Mouse (Mus musculus): ENCODE results near the gene Cabp1. TPM values are rescaled to one million over a fixed set of nuclear protein-coding genes. Genes with fewer than 3 reads are reported as not detected.
A peak's percentile ranks its signal among the peaks of the same experiment; 100 is the strongest.

The Cabp1 gene
- polyA plus RNA-seq, 1 experiment from 2014 or later, result 1.1 TPM

DNA sequence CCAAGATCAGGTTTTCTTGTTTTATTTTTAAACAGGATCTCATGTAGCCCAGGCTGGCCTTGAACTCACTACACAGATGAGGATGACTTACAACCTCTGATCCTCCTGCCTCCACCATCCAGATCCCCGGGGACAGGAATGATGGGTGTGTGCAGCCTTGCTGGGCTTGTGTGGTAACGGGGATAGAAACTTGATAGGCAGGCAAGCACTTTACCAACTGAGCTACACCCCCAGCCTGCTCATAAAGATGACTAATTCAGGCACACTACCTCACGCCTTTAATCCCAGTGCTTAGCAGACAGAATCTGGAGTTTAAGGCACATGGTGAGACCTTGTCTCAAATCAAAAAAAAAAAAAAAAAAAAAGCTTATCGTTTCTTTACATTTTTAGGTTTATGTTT is 18.7 kb upstream of the Cabp1 start:
- 63% methylated on average over 4 of the region's 4 CpGs for WGBS
- no peak overlapping the region for H3K9ac ChIP-seq (ENCODE audit: low read length)
- H3K9me3 ChIP-seq (ENCODE audit: control insufficient read depth, low read length), result no peaks in the 10 kb centered on the region
- H3K27me3 ChIP-seq (ENCODE audit: control insufficient read depth, insufficient read depth, low read length), result peaks cover 6% of the 10 kb centered on the region
- H3K4me1 ChIP-seq (ENCODE audit: control insufficient read depth, insufficient read depth, low read length), result no peaks in the 10 kb centered on the region; the same call in 1 of the 2 replicates
- no peak overlapping the region for H3K4me2 ChIP-seq
- H3K27ac ChIP-seq (ENCODE audit: low read depth, low read length), result no peak overlapping the region
- H3K4me3 ChIP-seq (ENCODE audit: low read depth, low read length), result no peak overlapping the region
- ATAC-seq (ENCODE audit: low FRiP score), result no peak
- no peaks in the 10 kb centered on the region for H3K36me3 ChIP-seq (ENCODE audit: control insufficient read depth, insufficient read depth, low read length)
- no peak for DNase-seq (ENCODE audit: low spot score, missing footprints)

GRCm38 (mm10) chr5:115212451-115212850 is 18.3 kb upstream of the Cabp1 start:
- WGBS, result 83% methylated on average over 9 of the region's 9 CpGs
- no peak for DNase-seq (ENCODE audit: low spot score, missing footprints)
- ATAC-seq (ENCODE audit: low FRiP score), result no peak
- Histone ChIP-seq H3K4me1 (ENCODE audit: control insufficient read depth, insufficient read depth, low read length) (no peaks in the 10 kb centered on the region; the same call in 1 of the 2 replicates), H3K9ac (ENCODE audit: low read length) (no peak overlapping the region), H3K27me3 (ENCODE audit: control insufficient read depth, insufficient read depth, low read length) (peaks cover 6% of the 10 kb centered on the region), H3K27ac (ENCODE audit: low read depth, low read length) (no peak overlapping the region), H3K36me3 (ENCODE audit: control insufficient read depth, insufficient read depth, low read length) (no peaks in the 10 kb centered on the region), H3K9me3 (ENCODE audit: control insufficient read depth, low read length) (no peaks in the 10 kb centered on the region), H3K4me2 (no peak overlapping the region), H3K4me3 (ENCODE audit: low read depth, low read length) (no peak overlapping the region)

DNA sequence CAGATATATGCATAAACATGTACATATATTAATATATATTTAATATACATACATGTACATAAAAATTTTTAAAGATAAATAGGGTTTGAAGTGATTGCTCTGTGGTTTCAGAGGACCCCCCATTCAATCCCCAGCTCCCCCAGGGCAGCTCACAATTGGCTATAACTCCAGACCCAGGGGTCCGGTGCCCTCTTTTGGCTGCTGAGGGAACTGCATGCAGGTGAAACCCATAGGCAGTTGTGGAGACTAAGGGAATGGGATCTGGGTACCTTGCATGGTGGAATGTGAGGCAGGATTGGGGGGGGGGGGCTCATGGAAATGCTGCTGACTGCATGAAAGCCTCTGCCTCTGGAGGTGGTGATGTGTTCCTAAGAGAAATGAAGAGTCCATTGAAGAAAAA is 16.2 kb upstream of the Cabp1 start:
- no peak overlapping the region for H3K4me2 ChIP-seq
- H3K27me3 ChIP-seq (ENCODE audit: control insufficient read depth, insufficient read depth, low read length), result peaks cover 4% of the 10 kb centered on the region
- no peaks in the 10 kb centered on the region for H3K36me3 ChIP-seq (ENCODE audit: control insufficient read depth, insufficient read depth, low read length)
- no peak for ATAC-seq (ENCODE audit: low FRiP score)
- no peak overlapping the region for H3K27ac ChIP-seq (ENCODE audit: low read depth, low read length)
- H3K9ac ChIP-seq (ENCODE audit: low read length), result no peak overlapping the region
- H3K9me3 ChIP-seq (ENCODE audit: control insufficient read depth, low read length), result no peaks in the 10 kb centered on the region
- WGBS, result 0% methylated on average over 1 of the region's 1 CpGs
- no peak overlapping the region for H3K4me3 ChIP-seq (ENCODE audit: low read depth, low read length)
- H3K4me1 ChIP-seq (ENCODE audit: control insufficient read depth, insufficient read depth, low read length), result no peaks in the 10 kb centered on the region; the same call in 1 of the 2 replicates
- DNase-seq (ENCODE audit: low spot score, missing footprints), result peak; percentile 93

DNA sequence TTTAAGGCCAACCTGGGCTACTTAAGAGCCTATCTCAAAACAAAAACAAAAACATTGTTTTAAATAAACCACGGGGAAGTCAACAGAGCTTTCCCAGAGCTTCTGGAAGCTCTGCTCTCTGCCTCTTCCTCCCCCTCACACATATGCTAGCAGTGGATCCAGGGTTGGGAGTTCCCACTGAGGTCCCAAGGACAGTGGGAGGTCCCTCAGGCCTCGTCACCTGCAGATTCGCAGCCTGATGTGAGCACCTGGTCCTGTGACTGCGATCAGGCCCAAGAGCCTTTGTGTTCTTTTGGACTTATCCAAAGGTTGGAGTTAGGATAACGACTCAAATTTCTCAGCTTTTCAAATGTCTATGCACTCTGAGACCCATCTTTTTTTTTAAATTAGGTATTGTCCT is 14.4 kb upstream of the Cabp1 start:
- Histone ChIP-seq H3K9ac (ENCODE audit: low read length) (no peak overlapping the region), H3K4me2 (no peak overlapping the region), H3K9me3 (ENCODE audit: control insufficient read depth, low read length) (no peaks in the 10 kb centered on the region), H3K36me3 (ENCODE audit: control insufficient read depth, insufficient read depth, low read length) (no peaks in the 10 kb centered on the region), H3K4me1 (ENCODE audit: control insufficient read depth, insufficient read depth, low read length) (peaks cover 10% of the 10 kb centered on the region), H3K27me3 (ENCODE audit: control insufficient read depth, insufficient read depth, low read length) (no peaks in the 10 kb centered on the region), H3K4me3 (ENCODE audit: low read depth, low read length) (no peak overlapping the region), H3K27ac (ENCODE audit: low read depth, low read length) (no peak overlapping the region)
- ATAC-seq (ENCODE audit: low FRiP score) (no peak), DNase-seq (ENCODE audit: low spot score, missing footprints) (no peak)
- WGBS, result 71% methylated on average over 5 of the region's 5 CpGs

GRCm38 (mm10) chr5:115207892-115208291 is 13.7 kb upstream of the Cabp1 start:
- no peak for ATAC-seq (ENCODE audit: low FRiP score)
- Histone ChIP-seq H3K36me3 (ENCODE audit: control insufficient read depth, insufficient read depth, low read length) (no peaks in the 10 kb centered on the region), H3K4me1 (ENCODE audit: control insufficient read depth, insufficient read depth, low read length) (peaks cover 10% of the 10 kb centered on the region), H3K9ac (ENCODE audit: low read length) (no peak overlapping the region), H3K27me3 (ENCODE audit: control insufficient read depth, insufficient read depth, low read length) (no peaks in the 10 kb centered on the region), H3K4me2 (no peak overlapping the region), H3K4me3 (ENCODE audit: low read depth, low read length) (no peak overlapping the region), H3K27ac (ENCODE audit: low read depth, low read length) (no peak overlapping the region), H3K9me3 (ENCODE audit: control insufficient read depth, low read length) (no peaks in the 10 kb centered on the region)
- 10% methylated on average over 13 of the region's 16 CpGs for WGBS
- no peak for DNase-seq (ENCODE audit: low spot score, missing footprints)

GRCm38 (mm10) chr5:115207244-115207643 is 13.1 kb upstream of the Cabp1 start:
- WGBS, result 57% methylated on average over 5 of the region's 5 CpGs
- Histone ChIP-seq H3K4me3 (ENCODE audit: low read depth, low read length) (no peak overlapping the region), H3K27me3 (ENCODE audit: control insufficient read depth, insufficient read depth, low read length) (no peaks in the 10 kb centered on the region), H3K36me3 (ENCODE audit: control insufficient read depth, insufficient read depth, low read length) (no peaks in the 10 kb centered on the region), H3K9me3 (ENCODE audit: control insufficient read depth, low read length) (no peaks in the 10 kb centered on the region), H3K4me1 (ENCODE audit: control insufficient read depth, insufficient read depth, low read length) (peaks cover 10% of the 10 kb centered on the region), H3K9ac (ENCODE audit: low read length) (no peak overlapping the region), H3K4me2 (no peak overlapping the region), H3K27ac (ENCODE audit: low read depth, low read length) (no peak overlapping the region)
- ATAC-seq (ENCODE audit: low FRiP score), result no peak
- no peak for DNase-seq (ENCODE audit: low spot score, missing footprints)

DNA sequence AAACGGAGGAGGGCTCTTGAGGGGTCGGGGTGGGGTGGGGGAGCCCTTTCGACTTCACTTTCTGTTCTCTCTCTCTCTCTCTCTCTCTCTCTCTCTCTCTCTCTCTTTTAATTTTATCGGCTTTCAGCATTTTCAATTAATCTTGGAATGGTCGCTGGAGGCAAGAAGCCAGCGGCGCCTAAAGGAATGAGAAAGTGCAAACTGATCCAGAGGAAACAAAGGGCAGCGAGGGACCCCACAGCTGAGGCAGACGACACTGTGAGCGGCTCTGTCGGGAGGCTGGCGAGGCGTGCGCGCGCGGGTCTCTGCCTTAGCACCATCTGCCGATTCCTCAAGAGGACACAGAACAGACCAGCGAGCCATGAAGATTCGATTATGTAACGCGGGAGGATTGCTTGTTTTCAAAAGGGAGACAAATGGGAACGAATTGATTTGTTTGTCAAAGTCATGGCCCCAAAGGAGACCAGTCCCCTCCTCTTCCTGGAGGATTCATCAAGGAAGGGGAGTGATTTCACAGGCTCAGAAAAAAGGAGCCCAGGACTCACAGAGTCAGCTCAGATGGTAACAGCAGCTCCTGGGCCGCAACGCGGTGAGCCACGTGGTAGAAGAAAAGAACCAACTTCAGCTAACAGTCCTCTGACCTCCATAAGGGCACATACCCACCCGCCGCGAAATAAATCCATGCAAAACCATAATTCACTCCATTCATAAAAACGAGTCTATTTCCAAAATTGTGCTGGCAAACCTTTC is 10.6 kb upstream of the Cabp1 start:
- peak overlapping the region; percentile 47 for H3K4me2 ChIP-seq
- H3K9ac ChIP-seq (ENCODE audit: low read length), result peak overlapping the region; percentile 52
- H3K27me3 ChIP-seq (ENCODE audit: control insufficient read depth, insufficient read depth, low read length), result no peaks in the 10 kb centered on the region
- H3K4me3 ChIP-seq (ENCODE audit: low read depth, low read length), result peak overlapping the region; percentile 20
- H3K36me3 ChIP-seq (ENCODE audit: control insufficient read depth, insufficient read depth, low read length), result no peaks in the 10 kb centered on the region
- H3K9me3 ChIP-seq (ENCODE audit: control insufficient read depth, low read length), result no peaks in the 10 kb centered on the region
- DNase-seq (ENCODE audit: low spot score, missing footprints) (peak; percentile 96), ATAC-seq (ENCODE audit: low FRiP score) (peak; percentile 93)
- H3K4me1 ChIP-seq (ENCODE audit: control insufficient read depth, insufficient read depth, low read length), result peaks cover 10% of the 10 kb centered on the region
- H3K27ac ChIP-seq (ENCODE audit: low read depth, low read length), result peak overlapping the region; percentile 71
- WGBS, result 5% methylated on average over 31 of the region's 31 CpGs

- peak overlapping the region; percentile 71 for H3K27ac ChIP-seq (ENCODE audit: low read depth, low read length)
- H3K4me2 ChIP-seq, result peak overlapping the region; percentile 47
- ATAC-seq (ENCODE audit: low FRiP score), result peak; percentile 61
- H3K9me3 ChIP-seq (ENCODE audit: control insufficient read depth, low read length), result no peaks in the 10 kb centered on the region
- peak; percentile 93 for DNase-seq (ENCODE audit: low spot score, missing footprints)
- peaks cover 10% of the 10 kb centered on the region for H3K4me1 ChIP-seq (ENCODE audit: control insufficient read depth, insufficient read depth, low read length)
- WGBS, result 10% methylated on average over 23 of the region's 23 CpGs
- peak overlapping the region; percentile 52 for H3K9ac ChIP-seq (ENCODE audit: low read length)
- H3K27me3 ChIP-seq (ENCODE audit: control insufficient read depth, insufficient read depth, low read length), result no peaks in the 10 kb centered on the region
- H3K4me3 ChIP-seq (ENCODE audit: low read depth, low read length), result peak overlapping the region; percentile 20
- no peaks in the 10 kb centered on the region for H3K36me3 ChIP-seq (ENCODE audit: control insufficient read depth, insufficient read depth, low read length)
These were observed 9.8 kb upstream of the Cabp1 start for GRCm38 (mm10) chr5:115203735-115204561.

DNA sequence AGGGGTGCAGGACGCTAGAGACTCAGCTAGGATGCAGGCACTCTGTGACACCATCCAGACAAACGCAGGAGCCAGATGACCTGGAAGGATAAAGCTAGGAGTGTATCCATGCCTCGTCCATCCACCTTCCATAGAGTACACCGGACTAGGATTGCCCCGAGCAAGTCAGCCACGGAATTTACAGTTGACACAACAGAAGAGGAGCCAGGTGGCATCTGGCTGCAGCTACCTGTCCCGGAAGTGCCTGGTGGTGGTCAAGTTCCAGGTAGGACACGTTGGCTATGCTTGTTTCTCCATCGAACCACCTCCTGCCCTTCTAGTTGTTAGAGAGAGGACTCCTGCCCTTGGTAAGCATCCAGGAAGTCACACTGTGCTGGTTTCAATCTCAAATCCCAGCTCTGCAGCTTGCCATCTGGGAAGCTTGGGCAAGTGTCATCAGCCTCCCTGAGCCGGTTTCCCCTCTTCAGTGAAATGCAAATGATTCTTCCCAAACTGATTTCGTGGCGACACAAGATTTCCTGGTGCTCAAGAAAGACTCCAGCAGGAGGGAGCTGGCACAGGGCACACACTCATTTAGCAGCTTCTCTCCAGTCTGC is 543 bp upstream of the Cabp1 start:
- H3K27ac ChIP-seq (ENCODE audit: low read depth, low read length), result no peak overlapping the region
- DNase-seq (ENCODE audit: low spot score, missing footprints), result no peak
- H3K4me1 ChIP-seq (ENCODE audit: control insufficient read depth, insufficient read depth, low read length), result peaks cover 23% of the 10 kb centered on the region
- H3K4me3 ChIP-seq (ENCODE audit: low read depth, low read length), result peak overlapping the region; percentile 62
- no peaks in the 10 kb centered on the region for H3K9me3 ChIP-seq (ENCODE audit: control insufficient read depth, low read length)
- H3K4me2 ChIP-seq, result peak overlapping the region; percentile 100
- no peak; the same call in 1 of the 2 replicates for ATAC-seq (ENCODE audit: low FRiP score)
- H3K36me3 ChIP-seq (ENCODE audit: control insufficient read depth, insufficient read depth, low read length), result no peaks in the 10 kb centered on the region
- H3K27me3 ChIP-seq (ENCODE audit: control insufficient read depth, insufficient read depth, low read length), result peaks cover 55% of the 10 kb centered on the region
- H3K9ac ChIP-seq (ENCODE audit: low read length), result peak overlapping the region; percentile 65; the same call in 1 of the 2 replicates
- 7% methylated on average over 12 of the region's 12 CpGs for WGBS

Measured in midbrain, embryonic 11.5 days (tissue).